Mouse (Mus musculus): Measurements from ENCODE around the gene Tnip1. TPM values are rescaled to one million over a fixed set of nuclear protein-coding genes. Genes with fewer than 3 reads are reported as not detected.
A peak's percentile ranks its signal among the peaks of the same experiment; 100 is the strongest.

Tnip1 gene
- polyA plus RNA-seq, 1 experiment from 2014 or later = 29.9 TPM

GRCm38 (mm10) chr11:54934198-54934597, 28.5 kb downstream of the Tnip1 start:
- Histone ChIP-seq H3K27me3 (replicated peaks; ENCODE audit: control insufficient read depth, insufficient read depth, low read length) (no peaks in the 10 kb centered on the region), H3K4me3 (ENCODE audit: low read depth, low read length) (no peak overlapping the region), H3K4me1 (replicated peaks; ENCODE audit: control insufficient read depth, insufficient read depth, low read length) (0 out of 2 replicates have a peak, but pooled peaks cover 5% of the 10 kb centered on the region), H3K36me3 (ENCODE audit: control insufficient read depth, insufficient read depth) (peaks cover 85% of the 10 kb centered on the region), H3K27ac (ENCODE audit: low read depth, low read length) (no peak overlapping the region), H3K4me2 (replicated peaks; ENCODE audit: low read depth) (no peak overlapping the region), H3K9ac (ENCODE audit: low read depth, low read length) (no peak overlapping the region), H3K9me3 (ENCODE audit: control insufficient read depth) (no peaks in the 10 kb centered on the region)
- TF ChIP-seq CTCF (IDR thresholded peaks at IDR 0.05; ENCODE audit: low read depth) = no peak
- no peak for ATAC-seq
- WGBS = 98% methylated on average over 7 of the region's 7 CpGs

- 0 out of 2 replicates have a peak, but pooled peaks cover 5% of the 10 kb centered on the region for H3K4me1 ChIP-seq (replicated peaks; ENCODE audit: control insufficient read depth, insufficient read depth, low read length)
- H3K27me3 ChIP-seq (replicated peaks; ENCODE audit: control insufficient read depth, insufficient read depth, low read length) = no peaks in the 10 kb centered on the region
- no peaks in the 10 kb centered on the region for H3K9me3 ChIP-seq (ENCODE audit: control insufficient read depth)
- WGBS = 92% methylated on average over 6 of the region's 6 CpGs
- TF ChIP-seq CTCF (IDR thresholded peaks at IDR 0.05; ENCODE audit: low read depth) = no peak
- no peak overlapping the region for H3K4me2 ChIP-seq (replicated peaks; ENCODE audit: low read depth)
- no peak overlapping the region for H3K4me3 ChIP-seq (ENCODE audit: low read depth, low read length)
- peaks cover 84% of the 10 kb centered on the region for H3K36me3 ChIP-seq (ENCODE audit: control insufficient read depth, insufficient read depth)
- H3K27ac ChIP-seq (ENCODE audit: low read depth, low read length) = no peak overlapping the region
- H3K9ac ChIP-seq (ENCODE audit: low read depth, low read length) = no peak overlapping the region
- ATAC-seq = no peak
Observed at GRCm38 (mm10) chr11:54932540-54932939, 30.2 kb downstream of the Tnip1 start.

GRCm38 (mm10) chr11:54931405-54932093, 31.2 kb downstream of the Tnip1 start:
- Histone ChIP-seq H3K4me3 (ENCODE audit: low read depth, low read length) (no peak overlapping the region), H3K4me2 (replicated peaks; ENCODE audit: low read depth) (no peak overlapping the region), H3K36me3 (ENCODE audit: control insufficient read depth, insufficient read depth) (peaks cover 92% of the 10 kb centered on the region), H3K27ac (ENCODE audit: low read depth, low read length) (no peak overlapping the region), H3K4me1 (replicated peaks; ENCODE audit: control insufficient read depth, insufficient read depth, low read length) (0 out of 2 replicates have a peak, but pooled peaks cover 5% of the 10 kb centered on the region), H3K27me3 (replicated peaks; ENCODE audit: control insufficient read depth, insufficient read depth, low read length) (no peaks in the 10 kb centered on the region), H3K9ac (ENCODE audit: low read depth, low read length) (no peak overlapping the region), H3K9me3 (ENCODE audit: control insufficient read depth) (no peaks in the 10 kb centered on the region)
- 74% methylated on average over 5 of the region's 5 CpGs for WGBS
- TF ChIP-seq CTCF (IDR thresholded peaks at IDR 0.05; ENCODE audit: low read depth) = peak; percentile 86
- no peak for ATAC-seq

- H3K27ac ChIP-seq (ENCODE audit: low read depth, low read length) = no peak overlapping the region
- H3K4me1 ChIP-seq (replicated peaks; ENCODE audit: control insufficient read depth, insufficient read depth, low read length) = no peaks in the 10 kb centered on the region
- TF ChIP-seq CTCF (IDR thresholded peaks at IDR 0.05; ENCODE audit: low read depth) = peak; percentile 91
- H3K36me3 ChIP-seq (ENCODE audit: control insufficient read depth, insufficient read depth) = peaks cover 95% of the 10 kb centered on the region
- no peak overlapping the region for H3K4me2 ChIP-seq (replicated peaks; ENCODE audit: low read depth)
- H3K9ac ChIP-seq (ENCODE audit: low read depth, low read length) = no peak overlapping the region
- no peak for ATAC-seq
- no peaks in the 10 kb centered on the region for H3K9me3 ChIP-seq (ENCODE audit: control insufficient read depth)
- H3K4me3 ChIP-seq (ENCODE audit: low read depth, low read length) = no peak overlapping the region
- H3K27me3 ChIP-seq (replicated peaks; ENCODE audit: control insufficient read depth, insufficient read depth, low read length) = no peaks in the 10 kb centered on the region
- WGBS = 65% methylated on average over 7 of the region's 7 CpGs
Observed at GRCm38 (mm10) chr11:54930318-54930979, 32.3 kb downstream of the Tnip1 start.

GRCm38 (mm10) chr11:54929744-54930143, 33.0 kb downstream of the Tnip1 start:
- no peak overlapping the region for H3K4me2 ChIP-seq (replicated peaks; ENCODE audit: low read depth)
- H3K9me3 ChIP-seq (ENCODE audit: control insufficient read depth) = no peaks in the 10 kb centered on the region
- H3K4me1 ChIP-seq (replicated peaks; ENCODE audit: control insufficient read depth, insufficient read depth, low read length) = no peaks in the 10 kb centered on the region
- H3K27ac ChIP-seq (ENCODE audit: low read depth, low read length) = peak overlapping the region; percentile 41
- 0 out of 2 replicates have a peak overlapping the region, but pooled peaks have one; percentile 2 for H3K9ac ChIP-seq (ENCODE audit: low read depth, low read length)
- WGBS = 87% methylated on average over 8 of the region's 8 CpGs
- H3K4me3 ChIP-seq (ENCODE audit: low read depth, low read length) = no peak overlapping the region
- peaks cover 90% of the 10 kb centered on the region for H3K36me3 ChIP-seq (ENCODE audit: control insufficient read depth, insufficient read depth)
- ATAC-seq = no peak
- TF ChIP-seq CTCF (IDR thresholded peaks at IDR 0.05; ENCODE audit: low read depth) = no peak
- no peaks in the 10 kb centered on the region for H3K27me3 ChIP-seq (replicated peaks; ENCODE audit: control insufficient read depth, insufficient read depth, low read length)

- Histone ChIP-seq H3K9ac (ENCODE audit: low read depth, low read length) (0 out of 2 replicates have a peak overlapping the region, but pooled peaks have one; percentile 2), H3K4me1 (replicated peaks; ENCODE audit: control insufficient read depth, insufficient read depth, low read length) (no peaks in the 10 kb centered on the region), H3K4me2 (replicated peaks; ENCODE audit: low read depth) (no peak overlapping the region), H3K9me3 (ENCODE audit: control insufficient read depth) (no peaks in the 10 kb centered on the region), H3K4me3 (ENCODE audit: low read depth, low read length) (no peak overlapping the region), H3K27ac (ENCODE audit: low read depth, low read length) (peak overlapping the region; percentile 41; the same call in 1 of the 2 replicates), H3K27me3 (replicated peaks; ENCODE audit: control insufficient read depth, insufficient read depth, low read length) (no peaks in the 10 kb centered on the region), H3K36me3 (ENCODE audit: control insufficient read depth, insufficient read depth) (peaks cover 89% of the 10 kb centered on the region)
- no peak for TF ChIP-seq CTCF (IDR thresholded peaks at IDR 0.05; ENCODE audit: low read depth)
- 84% methylated on average over 6 of the region's 6 CpGs for WGBS
- ATAC-seq = no peak
Observed at GRCm38 (mm10) chr11:54929290-54929689, 33.4 kb downstream of the Tnip1 start.
